Mouse (Mus musculus): Measurements from ENCODE around the gene Asb16. TPM values are rescaled to one million over a fixed set of nuclear protein-coding genes. Genes with fewer than 3 reads are reported as not detected.

Gene Asb16
- total and polyA plus RNA-seq, 2 experiments from 2014 or later, result 0.41 to 2.6 TPM

DNA sequence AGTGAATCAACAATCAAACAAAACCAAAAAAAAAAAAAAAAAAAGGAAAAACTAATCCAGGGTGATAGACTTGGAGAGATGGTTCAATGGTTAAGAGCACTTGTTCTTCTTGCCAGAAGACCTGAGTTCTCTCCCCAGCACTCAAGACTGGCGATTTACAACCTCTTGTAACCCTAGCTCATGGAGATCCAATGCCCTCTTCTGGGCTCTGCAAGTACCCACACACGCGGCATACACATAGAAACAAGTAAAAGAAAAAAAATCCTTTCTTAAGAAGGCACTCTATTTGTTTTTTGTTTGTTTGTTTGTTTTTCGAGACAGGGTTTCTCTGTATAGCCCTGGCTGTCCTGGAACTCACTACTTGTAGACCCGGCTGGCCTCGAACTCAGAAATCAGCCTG lies 15.4 kb downstream of the Asb16 start:
- H3K4me2 ChIP-seq (ENCODE audit: low read depth, low read length), result peak overlapping the region; percentile 93
- H3K4me1 ChIP-seq (ENCODE audit: insufficient read depth, low read length), result peaks cover 5% of the 10 kb centered on the region; the same call in 1 of the 2 replicates
- WGBS, result 85% methylated on average over 6 of the region's 6 CpGs
- peaks cover 10% of the 10 kb centered on the region for H3K36me3 ChIP-seq (ENCODE audit: insufficient read depth, low read length)
- no peaks in the 10 kb centered on the region for H3K27me3 ChIP-seq (ENCODE audit: insufficient read depth, low read length)
- no peaks in the 10 kb centered on the region for H3K9me3 ChIP-seq (ENCODE audit: low read length)
- ATAC-seq, result no peak
- TF ChIP-seq CTCF (IDR thresholded peaks at IDR 0.05; ENCODE audit: low read depth), result no peak; the same call in 1 of the 2 replicates
- DNase-seq (ENCODE audit: low spot score), result no peak
- peak overlapping the region; percentile 80; the same call in 1 of the 2 replicates for H3K27ac ChIP-seq
- H3K4me3 ChIP-seq (ENCODE audit: low read length), result peak overlapping the region; percentile 63; the same call in 1 of the 2 replicates
- H3K9ac ChIP-seq (replicated peaks; ENCODE audit: low read length), result no peak overlapping the region

GRCm38 (mm10) chr11:102284501-102285094 lies 16.1 kb downstream of the Asb16 start, which contains the start of gene Tmub2:
Gene Tmub2 (plus strand): TSS chr11:102284931.
- under 1% methylated on average over 32 of the region's 32 CpGs for WGBS
- H3K36me3 ChIP-seq (ENCODE audit: insufficient read depth, low read length), result peaks cover 10% of the 10 kb centered on the region
- DNase-seq (ENCODE audit: low spot score) (peak; percentile 99), ATAC-seq (peak; percentile 95)
- H3K4me1 ChIP-seq (ENCODE audit: insufficient read depth, low read length), result peaks cover 5% of the 10 kb centered on the region; the same call in 1 of the 2 replicates
- H3K9me3 ChIP-seq (ENCODE audit: low read length), result no peaks in the 10 kb centered on the region
- H3K9ac ChIP-seq (replicated peaks; ENCODE audit: low read length), result peak within 1 kb of the TSS; percentile 72
- H3K4me3 ChIP-seq (ENCODE audit: low read length), result peak within 1 kb of the TSS; percentile 63
- peak within 1 kb of the TSS; percentile 93 for H3K4me2 ChIP-seq (ENCODE audit: low read depth, low read length)
- no peaks in the 10 kb centered on the region for H3K27me3 ChIP-seq (ENCODE audit: insufficient read depth, low read length)
- H3K27ac ChIP-seq, result peak within 1 kb of the TSS; percentile 80
- TF ChIP-seq CTCF (IDR thresholded peaks at IDR 0.05; ENCODE audit: low read depth), result peak; percentile 23; the same call in 1 of the 2 replicates

DNA sequence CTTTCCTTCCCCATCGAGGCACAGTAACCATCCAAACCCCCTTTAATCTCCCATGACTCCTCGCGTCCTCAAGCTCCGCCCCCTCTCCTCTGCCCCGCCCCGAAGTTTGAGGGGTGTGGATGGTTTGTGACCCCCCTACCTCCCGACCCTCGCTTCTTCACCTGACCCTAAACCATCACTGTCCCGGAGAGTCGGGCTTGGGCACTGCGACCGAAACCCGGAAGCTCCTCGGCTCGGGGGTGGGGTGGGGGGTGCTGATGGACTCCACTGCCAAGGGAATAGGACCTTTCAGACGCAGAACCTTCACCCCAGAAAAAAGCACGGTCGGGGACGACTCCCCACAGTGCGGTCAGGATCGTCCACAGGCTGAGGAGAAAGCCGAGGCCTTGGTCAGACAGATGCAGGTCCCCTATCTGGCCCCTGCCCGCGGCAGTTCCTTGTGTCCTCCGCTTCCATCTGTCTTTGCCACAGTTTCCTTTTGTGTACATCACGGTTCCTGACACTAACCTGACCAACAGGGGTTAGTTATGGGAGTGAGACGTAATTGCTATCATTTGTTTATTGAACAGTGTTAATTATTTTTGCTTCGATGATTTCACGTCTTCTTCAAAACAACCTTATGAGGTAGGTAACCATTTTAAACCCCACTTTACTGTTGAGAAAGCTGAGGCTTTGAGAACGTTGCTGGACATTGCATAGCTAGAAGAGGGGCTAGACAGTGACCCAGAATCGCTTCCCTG lies 16.7 kb downstream of the Asb16 start:
- peak; percentile 77 for ATAC-seq

DNA sequence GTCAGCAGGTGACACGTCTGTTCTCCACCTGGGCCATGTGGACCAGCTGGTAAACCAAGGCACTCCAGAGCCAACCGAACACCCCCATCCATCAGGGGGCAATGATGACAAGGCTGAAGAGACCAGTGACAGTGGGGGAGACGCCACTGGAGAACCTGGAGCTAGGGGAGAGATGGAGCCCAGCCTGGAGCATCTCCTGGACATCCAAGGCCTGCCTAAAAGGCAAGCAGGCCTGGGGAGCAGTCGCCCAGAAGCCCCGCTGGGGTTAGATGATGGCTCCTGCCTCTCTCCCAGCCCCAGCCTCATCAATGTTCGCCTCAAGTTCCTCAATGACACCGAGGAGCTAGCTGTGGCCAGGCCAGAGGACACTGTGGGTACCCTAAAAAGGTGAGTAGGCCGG lies 18.9 kb downstream of the Asb16 start:
- Histone ChIP-seq H3K27ac (no peak overlapping the region), H3K9ac (replicated peaks; ENCODE audit: low read length) (no peak overlapping the region), H3K4me1 (ENCODE audit: insufficient read depth, low read length) (peaks cover 5% of the 10 kb centered on the region; the same call in 1 of the 2 replicates), H3K4me3 (ENCODE audit: low read length) (no peak overlapping the region), H3K4me2 (ENCODE audit: low read depth, low read length) (no peak overlapping the region), H3K27me3 (ENCODE audit: insufficient read depth, low read length) (no peaks in the 10 kb centered on the region), H3K9me3 (ENCODE audit: low read length) (no peaks in the 10 kb centered on the region), H3K36me3 (ENCODE audit: insufficient read depth, low read length) (peaks cover 24% of the 10 kb centered on the region)
- TF ChIP-seq CTCF (IDR thresholded peaks at IDR 0.05; ENCODE audit: low read depth), result no peak
- WGBS, result 88% methylated on average over 8 of the region's 8 CpGs
- DNase-seq (ENCODE audit: low spot score) (no peak), ATAC-seq (no peak)

More for the DNA sequence above, 16.7 kb downstream of the Asb16 start:
- 5% methylated on average over 31 of the region's 31 CpGs for WGBS
- no peak for TF ChIP-seq CTCF (IDR thresholded peaks at IDR 0.05; ENCODE audit: low read depth)
- Histone ChIP-seq H3K4me1 (ENCODE audit: insufficient read depth, low read length) (peaks cover 5% of the 10 kb centered on the region; the same call in 1 of the 2 replicates), H3K9ac (replicated peaks; ENCODE audit: low read length) (peak overlapping the region; percentile 72), H3K9me3 (ENCODE audit: low read length) (no peaks in the 10 kb centered on the region), H3K36me3 (ENCODE audit: insufficient read depth, low read length) (peaks cover 10% of the 10 kb centered on the region), H3K27ac (peak overlapping the region; percentile 80), H3K4me3 (ENCODE audit: low read length) (peak overlapping the region; percentile 63), H3K4me2 (ENCODE audit: low read depth, low read length) (peak overlapping the region; percentile 93), H3K27me3 (ENCODE audit: insufficient read depth, low read length) (no peaks in the 10 kb centered on the region)
- no peak for DNase-seq (ENCODE audit: low spot score)

- H3K27ac ChIP-seq, result peak overlapping the region; percentile 32; the same call in 1 of the 2 replicates
- no peak for DNase-seq (ENCODE audit: low spot score)
- no peak overlapping the region for H3K9ac ChIP-seq (replicated peaks; ENCODE audit: low read length)
- no peaks in the 10 kb centered on the region for H3K9me3 ChIP-seq (ENCODE audit: low read length)
- no peak overlapping the region for H3K4me2 ChIP-seq (ENCODE audit: low read depth, low read length)
- H3K4me1 ChIP-seq (ENCODE audit: insufficient read depth, low read length), result peaks cover 5% of the 10 kb centered on the region; the same call in 1 of the 2 replicates
- peaks cover 29% of the 10 kb centered on the region for H3K36me3 ChIP-seq (ENCODE audit: insufficient read depth, low read length)
- no peak for TF ChIP-seq CTCF (IDR thresholded peaks at IDR 0.05; ENCODE audit: low read depth)
- no peaks in the 10 kb centered on the region for H3K27me3 ChIP-seq (ENCODE audit: insufficient read depth, low read length)
- 84% methylated on average over 8 of the region's 8 CpGs for WGBS
- no peak overlapping the region for H3K4me3 ChIP-seq (ENCODE audit: low read length)
- ATAC-seq, result no peak
Measured at GRCm38 (mm10) chr11:102288027-102288804, 19.7 kb downstream of the Asb16 start.

DNA sequence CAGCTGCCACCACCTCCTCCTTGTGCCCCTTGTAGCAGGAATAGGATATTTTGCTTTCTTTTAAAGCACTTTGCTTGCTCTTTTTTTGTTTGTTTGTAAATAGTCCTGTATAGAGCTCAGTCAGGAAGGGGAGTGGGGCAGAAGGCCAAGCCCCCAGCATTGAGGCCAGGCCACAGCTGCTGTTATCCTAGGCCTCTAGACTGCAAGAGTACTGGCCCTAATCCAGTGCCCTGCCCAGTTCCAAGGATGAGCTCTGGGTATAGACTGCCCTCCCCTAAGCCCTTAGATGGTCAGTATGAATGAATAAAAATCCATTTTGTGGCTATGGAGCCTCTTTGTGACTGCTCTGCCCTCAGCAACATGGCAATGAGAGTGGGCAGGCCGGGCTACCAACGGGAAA lies 20.4 kb downstream of the Asb16 start:
- no peak overlapping the region for H3K4me2 ChIP-seq (ENCODE audit: low read depth, low read length)
- H3K27me3 ChIP-seq (ENCODE audit: insufficient read depth, low read length), result no peaks in the 10 kb centered on the region
- peak overlapping the region; percentile 32; the same call in 1 of the 2 replicates for H3K27ac ChIP-seq
- peaks cover 5% of the 10 kb centered on the region; the same call in 1 of the 2 replicates for H3K4me1 ChIP-seq (ENCODE audit: insufficient read depth, low read length)
- no peak for ATAC-seq
- no peak overlapping the region for H3K9ac ChIP-seq (replicated peaks; ENCODE audit: low read length)
- WGBS, result 73% methylated on average over 2 of the region's 2 CpGs
- no peak for DNase-seq (ENCODE audit: low spot score)
- H3K4me3 ChIP-seq (ENCODE audit: low read length), result no peak overlapping the region
- no peaks in the 10 kb centered on the region for H3K9me3 ChIP-seq (ENCODE audit: low read length)
- H3K36me3 ChIP-seq (ENCODE audit: insufficient read depth, low read length), result peaks cover 29% of the 10 kb centered on the region
- no peak for TF ChIP-seq CTCF (IDR thresholded peaks at IDR 0.05; ENCODE audit: low read depth)
